Mouse (Mus musculus) cerebellum, adult 9-11 months (tissue): ENCODE data around the gene Tecpr1.

Experiments
- DNase-seq: peaks from one replicate; pipeline ENCODE4 v3.0.0; 2022

Tecpr1 gene

DNA sequence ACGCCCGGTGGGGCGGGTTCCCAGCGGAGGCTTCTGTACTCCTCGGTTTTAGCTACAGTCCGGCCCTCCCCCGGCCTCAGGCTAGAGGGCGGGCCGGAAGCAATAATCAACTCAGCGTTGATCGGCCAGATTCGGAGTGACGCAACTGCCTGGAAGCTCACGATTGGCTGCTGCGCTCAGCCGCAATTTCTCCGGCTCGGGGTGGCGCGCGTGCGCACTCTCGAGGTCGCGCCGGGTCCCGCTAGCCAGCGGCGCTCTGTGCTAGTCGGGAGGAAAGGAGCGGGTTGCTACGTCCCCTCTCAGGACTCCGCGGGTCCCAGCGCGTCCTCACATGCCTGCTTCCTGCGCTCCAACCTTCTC is at the start of gene Tecpr1:
Tecpr1 (minus strand) TSS at position 113 of the 360 bp plus-strand sequence.
- DNase-seq, result peak; percentile 96

DNA sequence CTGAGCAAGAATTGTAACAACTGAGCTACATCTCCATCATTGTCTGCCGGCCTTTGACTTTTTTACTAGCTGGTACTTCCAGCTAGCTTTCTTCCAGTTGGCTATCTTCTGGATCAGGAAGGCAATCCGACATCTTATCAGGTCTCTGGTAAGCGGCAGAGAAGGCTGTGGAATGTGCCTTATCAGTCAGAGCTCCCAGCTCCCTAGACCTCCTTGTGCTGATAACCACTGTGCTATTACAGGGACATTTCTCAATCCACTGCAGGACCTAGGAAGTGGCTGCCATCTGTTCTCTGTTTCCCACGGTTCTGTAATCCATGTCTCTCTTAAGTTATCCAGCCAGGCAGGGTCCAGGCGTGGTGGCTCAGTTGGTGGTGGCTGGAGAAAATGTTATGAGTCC is 48.4 kb upstream of the Tecpr1 start:
- DNase-seq, result no peak

DNA sequence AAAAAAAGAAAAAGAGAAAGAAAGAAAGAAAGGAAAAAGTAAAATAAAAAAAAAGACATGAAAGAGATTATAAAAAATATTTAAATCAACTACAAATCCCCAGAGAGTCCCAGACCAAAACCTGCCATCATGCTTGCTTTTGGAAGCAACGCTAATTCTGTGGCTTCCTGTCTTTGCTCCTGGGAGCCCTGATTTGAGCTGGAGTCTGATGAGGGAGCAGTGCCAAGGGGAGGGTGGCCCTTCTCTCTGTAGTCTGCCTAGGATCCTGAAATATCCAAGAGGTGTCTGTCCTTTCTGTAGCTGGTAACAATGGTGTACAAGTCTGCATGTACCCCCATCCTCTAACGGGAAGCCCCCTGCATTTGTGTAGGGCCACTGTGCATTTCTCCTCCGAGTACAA is 47.7 kb upstream of the Tecpr1 start:
- DNase-seq, result no peak

DNA sequence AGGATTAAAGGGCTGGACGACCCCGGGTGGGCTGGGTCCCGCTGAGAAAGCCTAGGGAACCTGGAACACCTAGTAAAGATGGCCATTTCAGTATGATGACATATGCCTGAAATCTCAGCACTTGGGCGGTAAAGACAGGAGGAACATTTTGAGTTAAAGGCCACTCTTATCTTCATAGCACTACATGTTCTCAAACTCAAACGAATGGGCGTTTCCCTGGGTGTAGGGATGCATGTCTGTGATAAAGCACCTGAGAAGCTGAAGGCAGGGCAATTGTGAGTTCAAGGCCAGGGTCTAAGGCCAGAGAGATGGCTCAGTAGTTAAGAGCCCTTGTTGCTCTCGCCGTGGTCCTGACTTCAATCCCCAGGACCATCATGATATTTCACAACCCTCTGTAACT is 47.0 kb upstream of the Tecpr1 start:
- no peak for DNase-seq

DNA sequence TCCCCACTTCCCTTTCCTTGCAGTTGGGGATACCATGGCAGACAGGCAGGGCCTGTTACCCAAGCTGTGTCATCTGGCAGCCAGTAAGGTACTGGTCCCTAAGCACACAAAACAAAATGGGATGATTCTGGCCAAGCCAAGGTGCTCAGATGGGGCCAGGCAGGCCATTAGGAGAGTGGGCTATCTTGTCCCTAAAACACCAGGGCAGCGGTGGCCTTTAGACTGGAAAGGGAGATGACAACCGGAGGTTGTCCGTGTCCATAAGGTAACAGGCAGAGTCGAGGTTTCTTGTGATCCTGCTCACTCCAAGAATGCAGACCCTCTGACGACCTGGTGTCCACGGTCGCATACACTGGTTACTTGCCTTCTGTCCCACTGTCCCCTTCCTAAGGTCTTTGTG is 46.5 kb upstream of the Tecpr1 start:
- no peak for DNase-seq

DNA sequence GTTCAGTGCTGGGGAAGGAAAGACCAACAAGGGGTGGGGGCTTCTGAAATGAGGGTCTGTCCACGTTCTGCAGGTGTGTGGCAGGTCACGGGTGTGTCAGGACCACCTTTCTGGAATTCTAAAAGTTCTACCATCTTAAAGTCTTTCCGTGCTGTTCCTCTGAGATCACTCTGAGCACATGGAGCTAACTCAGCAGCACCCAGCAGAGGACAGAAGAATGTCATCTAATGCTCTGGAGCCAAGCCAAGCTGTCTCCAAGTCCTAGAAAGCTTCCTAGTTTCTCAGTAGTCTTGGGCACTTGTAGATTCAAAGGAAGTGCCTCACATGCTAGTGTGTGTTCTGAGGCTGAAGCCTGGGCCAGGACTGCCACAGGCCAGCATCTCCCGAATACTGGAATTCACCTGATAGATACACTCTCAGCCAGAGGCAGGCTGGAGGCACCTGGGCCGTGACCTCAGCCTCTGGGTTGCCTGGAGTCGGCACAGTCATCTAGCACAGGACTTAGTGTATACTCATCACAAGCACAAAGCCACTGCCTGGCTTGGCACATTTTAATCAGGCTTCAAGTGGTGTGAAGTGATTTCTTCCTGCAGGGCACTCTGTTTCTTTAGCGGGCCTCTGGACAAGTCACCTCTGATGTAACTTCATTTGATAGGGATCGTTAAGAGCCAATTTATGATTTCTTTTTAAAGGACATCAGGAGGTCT is 44.3 kb upstream of the Tecpr1 start:
- DNase-seq, result no peak

DNA sequence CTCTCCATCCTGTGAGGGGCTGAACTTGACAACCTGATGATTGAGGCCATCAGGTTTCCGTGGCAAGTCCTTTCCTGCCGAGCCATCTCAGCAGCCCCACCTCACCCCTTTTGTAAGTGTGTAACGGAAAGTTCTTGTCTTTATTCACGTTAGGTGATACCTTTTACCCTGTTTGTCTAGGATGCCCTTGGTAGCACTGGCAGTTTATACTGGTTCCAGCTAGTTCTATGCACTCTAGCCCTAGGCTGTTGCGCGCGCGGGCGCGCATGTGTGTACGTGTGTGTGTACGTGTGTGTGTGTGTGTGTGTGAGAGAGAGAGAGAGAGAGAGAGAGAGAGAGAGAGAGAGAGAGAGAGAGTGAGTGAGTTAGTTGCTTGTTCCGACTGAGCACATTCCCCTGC is 40.1 kb upstream of the Tecpr1 start:
- no peak for DNase-seq

DNA sequence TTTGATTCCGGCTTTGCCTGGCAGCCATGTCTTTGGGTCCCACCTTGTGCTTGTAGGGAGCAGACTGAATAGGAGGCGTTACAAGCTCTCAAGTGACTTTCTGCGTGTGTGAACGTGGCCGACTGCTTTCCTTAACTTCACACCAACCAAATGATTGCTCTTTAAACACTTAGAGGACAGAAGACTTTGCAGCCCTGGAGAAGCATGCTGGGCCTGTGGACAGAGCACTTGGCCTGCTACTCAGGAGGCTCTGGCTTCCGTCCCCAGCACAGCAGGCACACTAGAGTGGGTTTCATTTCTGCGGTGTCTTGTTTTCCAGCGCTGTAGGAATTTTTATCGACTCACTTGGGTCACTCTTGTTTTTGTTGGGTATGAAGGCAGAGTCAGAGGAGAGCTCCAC is 39.7 kb upstream of the Tecpr1 start:
- no peak for DNase-seq

DNA sequence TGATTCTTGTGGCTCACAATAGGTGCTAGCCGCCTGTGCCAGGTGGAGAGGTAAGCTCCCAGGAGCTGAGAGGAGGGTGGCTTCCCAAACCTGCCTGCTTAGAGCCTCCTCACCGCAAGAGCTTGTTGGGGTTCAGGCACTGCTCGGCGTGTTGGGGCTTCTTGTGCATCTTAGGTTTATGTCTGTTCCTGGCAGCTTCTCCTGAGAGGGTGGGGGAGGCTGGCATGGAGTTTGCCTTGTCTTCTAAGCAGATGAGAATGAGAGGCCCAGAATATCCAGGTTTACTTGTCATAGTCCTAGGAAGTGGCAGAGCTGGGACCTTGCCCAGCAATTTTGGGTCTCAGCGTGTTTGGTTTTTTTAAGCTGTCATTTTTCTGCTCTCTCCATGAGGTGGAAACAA is 38.4 kb upstream of the Tecpr1 start:
- DNase-seq, result no peak

DNA sequence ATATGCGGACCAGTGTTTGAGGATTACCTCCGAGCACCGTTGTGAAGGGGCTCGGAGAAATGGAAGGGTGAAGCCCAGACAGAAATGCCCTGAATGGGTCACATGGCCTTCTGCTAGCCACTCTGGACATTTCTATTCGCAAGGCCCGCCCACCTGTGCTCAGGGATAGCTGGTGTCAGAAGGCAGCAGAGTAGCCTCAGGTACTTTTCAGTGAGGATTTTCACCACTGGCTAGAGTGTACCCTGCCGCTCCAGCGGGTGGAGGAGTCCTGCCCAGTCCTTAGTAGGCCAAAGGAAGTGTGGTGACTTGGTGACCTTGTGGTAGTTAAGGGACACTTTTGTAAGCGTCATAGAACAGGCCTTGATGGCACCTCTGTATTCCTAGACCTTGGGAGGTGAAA is 37.9 kb upstream of the Tecpr1 start:
- DNase-seq, result no peak

DNA sequence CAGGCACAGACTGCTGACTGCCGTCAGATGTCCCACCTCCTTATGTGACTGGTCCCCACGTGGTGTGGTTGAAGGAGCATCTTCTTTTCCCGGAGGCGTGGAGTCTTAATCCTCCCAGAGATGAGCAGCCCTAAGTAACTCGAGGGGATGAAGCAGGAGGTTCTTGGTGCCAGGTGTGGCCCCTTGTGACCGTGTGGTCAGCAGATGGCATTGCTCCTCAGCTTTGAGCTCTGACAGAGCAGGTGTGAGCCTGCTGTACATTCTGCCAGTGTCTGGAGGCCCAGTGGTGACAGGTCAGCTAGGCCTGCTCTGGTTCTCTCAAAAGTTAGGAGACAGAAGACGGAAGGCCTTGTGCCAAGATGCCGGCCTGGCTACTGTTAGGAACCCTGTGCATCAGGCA is 37.0 kb upstream of the Tecpr1 start:
- no peak for DNase-seq

DNA sequence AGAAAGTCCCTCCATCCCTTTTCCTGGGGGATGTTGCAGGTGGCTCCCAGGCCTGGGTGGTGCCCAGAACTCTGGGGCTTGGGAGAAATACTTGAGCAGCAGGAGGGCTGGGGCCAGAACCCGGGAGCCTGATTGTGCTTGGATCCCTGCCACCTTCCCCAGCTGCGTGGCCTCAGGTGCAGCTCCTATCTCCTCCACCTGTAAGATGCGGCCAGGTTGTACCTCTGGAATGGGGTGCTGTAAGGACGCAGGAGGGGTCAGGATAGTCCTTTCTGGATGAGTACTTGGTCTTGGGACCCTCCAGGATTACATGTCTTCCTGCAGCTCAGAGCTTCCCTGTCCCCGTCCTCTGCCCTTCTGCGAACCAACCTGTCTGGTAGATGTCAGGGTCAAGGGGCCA is 35.8 kb upstream of the Tecpr1 start:
- no peak for DNase-seq

DNA sequence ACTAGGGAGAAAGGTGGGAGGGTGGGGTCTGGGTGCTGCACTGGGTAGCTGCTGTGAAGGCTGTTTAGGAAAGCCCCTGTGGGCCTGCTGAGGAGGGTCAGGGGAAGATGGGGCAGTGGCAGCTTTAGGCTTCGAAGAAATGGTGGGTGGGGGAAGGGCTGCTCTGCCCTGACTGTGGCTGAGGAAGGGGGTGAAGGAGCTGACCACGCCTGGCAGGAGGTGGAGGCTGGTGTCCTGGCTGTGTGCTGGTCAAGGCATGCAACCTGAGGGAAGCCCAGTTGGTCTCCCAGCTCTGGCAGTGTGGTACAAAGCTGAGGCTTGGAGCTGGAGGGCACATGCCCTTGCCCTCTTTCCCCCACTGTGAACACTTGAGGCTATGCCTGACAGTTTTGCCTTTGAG is 35.3 kb upstream of the Tecpr1 start:
- no peak for DNase-seq

DNA sequence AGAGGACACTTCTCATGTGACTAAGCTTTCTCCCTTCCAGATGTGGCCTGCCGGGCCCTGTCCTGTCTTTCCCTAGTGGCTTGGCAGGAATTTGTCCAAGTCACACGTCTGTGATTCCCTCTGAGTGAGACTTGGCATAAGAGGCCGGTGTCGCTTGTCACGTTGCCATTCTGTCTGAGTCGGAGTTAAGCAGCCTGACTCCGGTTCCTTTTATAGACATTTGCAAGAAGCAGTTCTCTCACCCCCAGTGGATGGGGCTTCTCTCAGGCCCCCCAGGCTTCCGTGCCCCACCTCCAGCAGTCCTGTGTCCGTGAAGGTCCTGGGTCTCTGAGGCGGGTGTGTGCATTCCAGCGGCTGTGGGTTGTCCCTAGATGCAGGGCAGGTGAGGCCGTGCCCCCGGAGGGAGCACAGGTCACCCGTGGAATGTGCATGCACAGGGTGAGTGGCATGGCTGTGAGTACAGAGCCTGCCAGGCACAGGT is 34.8 kb upstream of the Tecpr1 start:
- DNase-seq, result peak; percentile 44

DNA sequence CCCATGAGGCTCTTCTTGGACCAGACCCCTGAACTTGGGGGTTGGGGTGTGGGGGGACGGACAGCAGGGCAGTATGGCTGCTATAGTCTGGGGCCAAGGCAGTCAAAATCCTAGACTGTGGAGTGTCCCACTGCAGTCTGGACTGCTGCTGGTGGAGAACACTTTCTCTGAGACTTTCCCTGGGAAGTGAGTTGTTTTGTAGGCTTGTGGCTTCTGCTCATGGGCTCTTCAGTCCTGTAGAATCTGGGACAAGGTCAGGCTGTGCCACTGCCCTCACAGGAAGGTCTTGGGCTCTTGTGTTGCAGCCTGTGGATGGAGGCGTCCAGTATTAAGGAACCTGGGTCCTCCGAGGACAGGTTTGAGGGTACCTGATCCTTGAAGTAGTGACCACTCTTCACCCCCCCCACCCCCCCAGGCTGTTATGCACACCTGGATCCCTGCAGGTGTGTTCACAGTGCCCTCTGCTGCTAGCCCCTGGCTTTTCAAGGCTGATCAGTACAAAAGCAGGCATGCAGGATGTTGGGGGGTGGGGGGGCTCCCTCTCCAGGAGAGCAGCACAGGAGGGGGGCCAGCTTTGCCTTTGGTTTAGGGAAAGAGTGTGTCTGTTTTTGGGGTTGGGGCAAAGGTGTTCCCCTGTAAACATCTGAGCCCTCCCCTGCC is 34.2 kb upstream of the Tecpr1 start:
- DNase-seq, result no peak

DNA sequence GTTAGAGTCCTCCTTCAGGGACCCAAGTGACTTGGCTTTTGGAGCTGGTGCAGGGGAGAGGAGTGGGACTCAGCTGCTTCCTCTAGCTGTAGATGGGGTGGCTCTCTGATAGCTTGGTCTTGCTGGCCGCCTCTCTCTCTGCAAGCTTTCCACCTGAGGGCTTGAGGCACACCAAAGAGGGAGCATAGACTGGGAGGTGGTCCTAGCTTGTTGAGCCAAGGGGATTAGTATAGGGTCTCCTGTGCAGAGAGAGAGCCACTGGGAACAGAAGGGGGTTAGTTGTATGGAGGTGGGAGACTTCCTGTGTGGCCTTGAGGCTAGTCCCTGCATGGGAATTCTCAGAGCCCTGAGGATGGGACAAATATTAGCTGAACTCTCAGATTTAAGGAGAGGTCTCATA is 33.5 kb upstream of the Tecpr1 start:
- no peak for DNase-seq

DNA sequence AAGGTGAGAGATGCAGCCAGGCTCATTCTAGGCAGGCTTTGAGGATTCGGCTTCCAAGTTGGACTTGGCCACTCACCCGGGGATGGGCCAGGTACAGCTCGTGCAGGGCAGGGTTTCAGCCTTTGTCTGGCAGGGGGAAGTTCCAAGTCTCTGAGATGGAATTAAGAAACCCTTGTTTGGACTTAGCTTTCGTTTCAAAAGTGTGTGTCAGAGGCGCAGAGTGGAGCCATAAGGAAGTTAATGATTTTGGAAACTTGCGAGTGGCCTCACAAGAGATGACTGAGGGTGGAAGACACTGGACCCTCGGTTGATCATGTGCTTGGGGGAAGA is 33.1 kb upstream of the Tecpr1 start:
- DNase-seq, result no peak

DNA sequence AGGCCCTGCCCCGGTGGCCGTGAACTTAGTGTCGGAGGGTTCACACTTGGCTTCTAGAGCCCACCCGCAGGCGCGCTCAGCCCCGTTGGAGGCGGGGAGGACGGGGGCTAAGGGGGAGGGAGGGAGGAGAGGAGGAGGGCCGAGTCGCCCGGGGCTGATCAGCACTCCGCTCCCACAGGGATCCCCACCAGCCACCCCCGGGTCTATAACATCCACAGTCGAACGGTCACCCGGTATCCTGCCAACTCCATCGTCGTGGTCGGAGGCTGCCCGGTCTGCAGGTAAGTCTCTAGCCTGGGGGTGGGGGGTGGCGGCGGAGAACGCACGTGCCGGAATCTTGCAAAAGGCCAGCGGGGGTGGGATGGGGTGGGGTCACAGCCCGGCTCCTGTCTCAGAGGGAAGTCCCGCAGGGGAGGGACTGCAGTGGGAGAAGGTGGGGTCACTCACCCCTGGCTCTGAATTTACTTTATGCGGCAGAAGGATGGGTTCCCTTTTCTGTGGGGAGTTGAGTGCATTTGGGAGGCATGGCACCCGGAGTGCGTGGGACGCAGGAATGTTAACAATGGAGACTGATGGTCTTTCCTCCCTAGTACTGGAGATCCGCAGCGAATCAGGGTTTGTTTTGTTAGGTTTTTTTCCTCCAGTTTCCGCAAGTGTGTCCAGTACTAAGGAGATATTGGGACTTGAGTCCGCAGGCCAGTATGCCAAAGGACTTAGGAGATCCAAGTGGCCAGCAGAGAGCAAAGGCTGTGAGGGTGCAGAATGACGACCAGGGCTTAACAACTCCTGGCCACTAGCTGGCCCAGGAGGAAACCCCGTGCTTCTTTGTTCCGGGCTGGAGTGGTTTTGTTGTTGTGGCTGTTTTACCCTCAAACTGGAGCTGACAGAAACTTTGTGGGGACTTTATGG is 32.5 kb upstream of the Tecpr1 start:
- DNase-seq, result peak; percentile 70

DNA sequence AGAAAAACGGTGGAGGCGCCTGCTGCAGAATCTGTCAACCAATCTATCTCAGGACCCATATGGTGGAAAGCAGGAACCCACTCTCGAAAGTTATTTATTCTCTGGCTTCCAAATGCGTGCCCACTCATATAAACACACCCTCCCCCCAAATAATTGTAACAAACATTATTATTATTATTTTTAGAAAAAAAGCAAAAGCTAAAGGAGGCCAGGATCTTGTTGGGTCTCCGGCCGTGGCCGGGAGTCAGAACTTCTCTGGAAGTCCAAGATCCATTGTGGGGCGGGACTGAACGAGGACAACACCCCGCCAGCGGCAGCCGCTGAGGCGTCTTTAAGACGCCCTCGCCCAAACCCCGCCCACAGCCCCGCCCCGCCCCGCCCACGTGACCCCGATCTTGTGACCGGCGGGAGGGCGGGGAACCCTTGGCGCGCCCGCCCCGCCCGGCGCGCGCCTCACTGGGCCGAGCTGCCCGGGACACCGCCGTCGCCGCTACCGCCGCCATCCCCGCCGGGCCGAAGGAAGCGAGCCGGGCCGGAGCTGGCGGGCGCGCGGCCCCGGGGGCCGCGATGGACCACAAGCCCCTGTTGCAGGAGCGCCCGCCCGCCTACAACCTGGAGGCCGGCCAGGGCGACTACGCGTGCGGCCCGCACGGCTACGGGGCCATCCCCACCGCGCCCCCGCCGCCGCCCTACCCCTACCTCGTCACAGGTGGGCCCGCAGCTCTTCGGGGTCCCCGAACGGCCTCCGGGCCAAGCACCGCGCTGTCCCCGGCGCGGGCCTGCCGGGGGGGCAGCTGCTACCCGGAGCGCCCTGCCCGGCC is 31.6 kb upstream of the Tecpr1 start:
- DNase-seq, result peak; percentile 88

DNA sequence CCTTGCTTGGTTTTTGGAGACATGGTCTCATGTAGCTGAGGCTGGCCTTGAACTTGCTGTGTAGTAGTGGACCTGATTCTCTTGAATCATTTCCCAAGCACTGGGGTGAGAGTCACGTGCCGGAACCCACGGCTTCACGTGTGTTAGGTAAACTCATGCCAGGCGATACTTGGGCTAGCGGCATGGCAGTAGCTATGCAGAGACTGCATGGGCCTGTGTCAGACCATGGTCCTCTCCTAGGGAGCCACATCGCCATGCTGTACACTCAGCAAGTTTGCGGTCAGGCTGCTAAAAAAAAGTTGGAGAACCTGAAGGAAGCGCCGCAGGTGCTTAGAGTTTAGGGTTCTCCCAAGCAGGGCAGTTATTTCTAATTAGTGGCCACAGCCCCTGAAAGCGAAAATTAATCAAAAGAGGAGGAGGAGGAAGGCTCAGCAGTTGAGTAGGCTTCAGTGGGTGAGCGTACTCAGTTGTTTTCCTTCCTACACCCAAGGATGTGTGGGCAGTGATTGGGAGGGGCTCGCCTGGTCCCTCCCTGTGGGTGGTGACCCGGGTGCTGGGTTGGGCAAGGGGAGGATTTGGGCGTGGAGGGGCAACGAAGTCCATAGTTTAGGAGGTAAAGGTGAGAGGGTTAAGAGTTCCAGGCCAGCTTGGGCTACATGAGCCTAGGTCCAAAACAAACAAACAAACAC is 30.9 kb upstream of the Tecpr1 start:
- peak; percentile 60 for DNase-seq

DNA sequence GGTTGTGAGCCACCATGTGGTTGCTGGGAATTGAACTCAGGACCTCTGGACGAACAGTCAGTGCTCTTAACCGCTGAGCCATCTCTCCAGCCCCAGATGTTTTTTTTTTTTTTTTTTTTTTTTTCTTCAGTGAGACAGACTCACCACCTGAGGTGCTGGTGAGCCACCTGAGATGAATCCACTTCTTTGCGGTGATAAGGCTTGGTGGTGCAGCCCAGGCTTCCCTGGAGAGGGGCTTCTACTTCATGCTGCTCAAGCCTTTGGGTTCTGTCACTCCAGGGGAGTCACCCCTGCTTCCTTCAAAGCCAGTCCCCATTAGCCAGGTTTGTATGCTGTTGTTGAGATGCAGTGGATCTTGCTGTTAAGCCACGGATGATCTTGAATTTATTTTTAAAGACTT is 29.8 kb upstream of the Tecpr1 start:
- DNase-seq, result no peak

DNA sequence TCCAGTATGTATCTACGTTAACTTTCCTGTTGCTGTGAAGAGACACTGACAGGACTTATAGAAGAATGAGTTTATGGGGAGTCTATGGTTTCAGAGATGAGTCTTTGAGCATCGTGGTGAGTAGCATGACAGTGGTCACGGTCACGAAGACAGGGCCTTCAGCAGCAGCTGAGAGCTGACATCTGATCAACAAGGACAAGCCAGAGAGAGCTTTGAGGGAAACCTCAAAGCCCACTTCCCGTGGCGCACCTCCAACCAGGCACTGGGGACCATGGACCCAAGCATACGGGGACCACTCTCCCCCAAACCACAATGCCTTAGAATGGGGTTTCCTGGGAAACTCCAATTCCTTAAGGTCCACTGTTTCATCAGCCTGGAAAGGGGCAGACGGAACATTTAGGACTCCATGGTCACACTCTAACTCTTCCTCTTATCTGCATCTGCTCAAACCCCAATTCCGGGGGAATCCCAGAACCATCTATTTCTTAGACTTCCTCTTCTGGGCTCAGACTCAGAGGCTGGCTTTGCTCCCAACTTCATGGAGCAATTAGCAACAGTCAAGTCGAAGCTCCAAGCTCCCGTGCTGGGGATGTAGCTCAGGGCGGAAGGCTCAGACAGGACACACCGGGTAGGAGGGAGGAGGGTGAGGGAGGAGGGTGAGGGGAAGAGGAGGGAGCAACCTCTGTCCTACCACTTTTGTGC is 28.6 kb upstream of the Tecpr1 start:
- DNase-seq, result no peak
